ENCODE assay signal across 38 mouse cellular contexts in genomic region chr10:23923941-23924340, GRCm38 (mm10). TPM values are rescaled to one million over a fixed set of nuclear protein-coding genes. Genes with fewer than 3 reads are reported as not detected.
"Had no signal": no experiment of that assay in that cellular context is flagged by ENCODE, and none has a peak within 500 bp of the region (broad histone marks: within the 10 kb centered on the region; RNA-seq: fewer than 3 reads in every experiment).

No protein-coding gene starts in this region.

- H3K27me3 ChIP-seq: heart, embryonic 12.5 days; hindbrain, embryonic 13.5 days; hindbrain, embryonic 15.5 days; kidney, embryonic 15.5 days; limb, embryonic 13.5 days; limb, embryonic 15.5 days; liver, embryonic 12.5 days had no signal

- H3K27ac ChIP-seq: heart, adult 2 months; heart, embryonic 10.5 days; hindbrain, embryonic 13.5 days; hindbrain, embryonic 15.5 days; hindbrain, postnatal 0 days; kidney, embryonic 15.5 days; layer of hippocampus, adult 2 months; left cerebral cortex, adult 2 months; limb, embryonic 13.5 days; limb, embryonic 15.5 days; liver, embryonic 12.5 days; liver, embryonic 14.5 days had no signal

- H3K4me2 ChIP-seq: heart, embryonic 12.5 days; hindbrain, embryonic 13.5 days; hindbrain, embryonic 15.5 days; kidney, embryonic 15.5 days; limb, embryonic 13.5 days; limb, embryonic 15.5 days; liver, embryonic 12.5 days had no signal

- H3K4me1 ChIP-seq: heart, embryonic 10.5 days; heart, embryonic 12.5 days; hindbrain, embryonic 13.5 days; hindbrain, embryonic 15.5 days; kidney, embryonic 15.5 days; limb, embryonic 13.5 days; limb, embryonic 15.5 days; liver, embryonic 12.5 days had no signal

- ATAC-seq: hindbrain, postnatal 0 days; intestine, embryonic 16.5 days; liver, embryonic 12.5 days had no signal

- H3K36me3 ChIP-seq: heart, embryonic 10.5 days; heart, embryonic 12.5 days; hindbrain, embryonic 13.5 days; hindbrain, embryonic 15.5 days; kidney, embryonic 15.5 days; limb, embryonic 13.5 days; limb, embryonic 15.5 days; liver, embryonic 12.5 days had no signal

- H3K9ac ChIP-seq: heart, embryonic 12.5 days; hindbrain, embryonic 13.5 days; hindbrain, embryonic 15.5 days; kidney, embryonic 15.5 days; limb, embryonic 13.5 days; limb, embryonic 15.5 days; liver, embryonic 12.5 days; liver, embryonic 14.5 days had no signal

- H3K4me3 ChIP-seq: heart, adult 2 months; heart, embryonic 10.5 days; heart, embryonic 12.5 days; hindbrain, embryonic 13.5 days; hindbrain, embryonic 15.5 days; kidney, embryonic 15.5 days; layer of hippocampus, adult 2 months; left cerebral cortex, adult 2 months; limb, embryonic 13.5 days; limb, embryonic 15.5 days; liver, embryonic 12.5 days had no signal

- H3K9me3 ChIP-seq: heart, embryonic 10.5 days; heart, embryonic 12.5 days; hindbrain, embryonic 13.5 days; hindbrain, embryonic 15.5 days; kidney, embryonic 15.5 days; limb, embryonic 13.5 days; limb, embryonic 15.5 days; liver, embryonic 12.5 days had no signal

- DNase-seq: gastrocnemius, postnatal 14 days; gastrocnemius, postnatal 36 days; heart, adult 11 months; heart, adult 2 months; heart, postnatal 10 days; heart, postnatal 36 days; kidney, adult 11 months; kidney, adult 9 months; kidney, postnatal 10 days; kidney, postnatal 25 days; kidney, postnatal 4 days; left cerebral cortex, postnatal 4 days had no signal

RNA-seq across cellular contexts. Expression of gene Taar1, which starts 3.8 kb away (rescaled TPM):
- total RNA-seq: gastrocnemius, adult 18-20 months; gastrocnemius, adult 8-10 months; gastrocnemius, postnatal 14 days; gastrocnemius, postnatal 36 days; heart, adult 2 months; heart, postnatal 10 days; heart, postnatal 36 days; hematopoietic stem cell, adult 5-6 weeks; hindbrain, postnatal 0 days; layer of hippocampus, adult 2 months; layer of hippocampus, postnatal 10 days; layer of hippocampus, postnatal 25 days; left cerebral cortex, adult 2 months; left cerebral cortex, postnatal 25 days; left cerebral cortex, postnatal 4 days had no signal
- polyA plus RNA-seq: gonadal fat pad, adult 2 months; heart, adult 2 months; heart, embryonic 10.5 days; heart, embryonic 12.5 days; heart, embryonic 14.5 days; heart, embryonic 16.5 days; hindbrain, embryonic 11.5 days; hindbrain, embryonic 13.5 days; hindbrain, embryonic 15.5 days; hindbrain, postnatal 0 days; intestine, embryonic 14.5 days; intestine, embryonic 16.5 days; kidney, embryonic 15.5 days; limb, embryonic 11.5 days; limb, embryonic 13.5 days; limb, embryonic 15.5 days; liver, embryonic 12.5 days; liver, embryonic 14.5 days; liver, embryonic 16.5 days had no signal

RNA-seq across cellular contexts. Expression of gene Taar2, which starts 14.4 kb away (rescaled TPM):
- total RNA-seq: gastrocnemius, adult 18-20 months; gastrocnemius, adult 8-10 months; gastrocnemius, postnatal 14 days; gastrocnemius, postnatal 36 days; heart, adult 2 months; heart, postnatal 10 days; heart, postnatal 36 days; hematopoietic stem cell, adult 5-6 weeks; hindbrain, postnatal 0 days; layer of hippocampus, adult 2 months; layer of hippocampus, postnatal 10 days; layer of hippocampus, postnatal 25 days; left cerebral cortex, adult 2 months; left cerebral cortex, postnatal 25 days; left cerebral cortex, postnatal 4 days had no signal
- polyA plus RNA-seq: gonadal fat pad, adult 2 months; heart, adult 2 months; heart, embryonic 10.5 days; heart, embryonic 12.5 days; heart, embryonic 14.5 days; heart, embryonic 16.5 days; hindbrain, embryonic 11.5 days; hindbrain, embryonic 13.5 days; hindbrain, embryonic 15.5 days; intestine, embryonic 16.5 days; kidney, embryonic 15.5 days; limb, embryonic 11.5 days; limb, embryonic 13.5 days; limb, embryonic 15.5 days; liver, embryonic 12.5 days; liver, embryonic 14.5 days; liver, embryonic 16.5 days had no signal

RNA-seq across cellular contexts. Expression of gene Taar3, which starts 25.4 kb away (rescaled TPM):
- total RNA-seq: gastrocnemius, adult 18-20 months; gastrocnemius, adult 8-10 months; gastrocnemius, postnatal 14 days; gastrocnemius, postnatal 36 days; heart, adult 2 months; heart, postnatal 10 days; heart, postnatal 36 days; hematopoietic stem cell, adult 5-6 weeks; layer of hippocampus, adult 2 months; layer of hippocampus, postnatal 10 days; layer of hippocampus, postnatal 25 days; left cerebral cortex, adult 2 months; left cerebral cortex, postnatal 25 days; left cerebral cortex, postnatal 4 days had no signal
- polyA plus RNA-seq: gonadal fat pad, adult 2 months; heart, adult 2 months; heart, embryonic 10.5 days; heart, embryonic 12.5 days; heart, embryonic 14.5 days; heart, embryonic 16.5 days; hindbrain, embryonic 11.5 days; hindbrain, embryonic 13.5 days; hindbrain, embryonic 15.5 days; hindbrain, postnatal 0 days; intestine, embryonic 14.5 days; intestine, embryonic 16.5 days; kidney, embryonic 15.5 days; limb, embryonic 11.5 days; limb, embryonic 13.5 days; limb, embryonic 15.5 days; liver, embryonic 12.5 days; liver, embryonic 14.5 days; liver, embryonic 16.5 days had no signal

RNA-seq across cellular contexts. Expression of gene Taar4, which starts 36.4 kb away (rescaled TPM):
- total RNA-seq: gastrocnemius, adult 18-20 months; gastrocnemius, adult 8-10 months; gastrocnemius, postnatal 14 days; gastrocnemius, postnatal 36 days; heart, adult 2 months; heart, postnatal 10 days; heart, postnatal 36 days; hematopoietic stem cell, adult 5-6 weeks; hindbrain, postnatal 0 days; layer of hippocampus, adult 2 months; layer of hippocampus, postnatal 10 days; layer of hippocampus, postnatal 25 days; left cerebral cortex, adult 2 months; left cerebral cortex, postnatal 25 days; left cerebral cortex, postnatal 4 days had no signal
- polyA plus RNA-seq: heart, adult 2 months; heart, embryonic 10.5 days; heart, embryonic 12.5 days; heart, embryonic 14.5 days; heart, embryonic 16.5 days; hindbrain, embryonic 11.5 days; hindbrain, embryonic 13.5 days; hindbrain, embryonic 15.5 days; hindbrain, postnatal 0 days; intestine, embryonic 14.5 days; intestine, embryonic 16.5 days; kidney, embryonic 15.5 days; limb, embryonic 11.5 days; limb, embryonic 13.5 days; limb, embryonic 15.5 days; liver, embryonic 12.5 days; liver, embryonic 14.5 days; liver, embryonic 16.5 days had no signal
